Mouse (Mus musculus) CD8-positive naive resting alpha-beta T cell, adult 2 months (primary cell): ENCODE data around the gene Tspan4.

Experiments
- DNase-seq, 2 experiments: peaks; one replicate each; pipeline ENCODE4 v3.0.0; 2022; ENCODE audit warnings: low read depth in 2 of 2, low spot score in 2 of 2

The Tspan4 gene

GRCm38 (mm10) chr7:141501820-141502555 is 26.9 kb downstream of the Tspan4 start:
- DNase-seq, result no peak

DNA sequence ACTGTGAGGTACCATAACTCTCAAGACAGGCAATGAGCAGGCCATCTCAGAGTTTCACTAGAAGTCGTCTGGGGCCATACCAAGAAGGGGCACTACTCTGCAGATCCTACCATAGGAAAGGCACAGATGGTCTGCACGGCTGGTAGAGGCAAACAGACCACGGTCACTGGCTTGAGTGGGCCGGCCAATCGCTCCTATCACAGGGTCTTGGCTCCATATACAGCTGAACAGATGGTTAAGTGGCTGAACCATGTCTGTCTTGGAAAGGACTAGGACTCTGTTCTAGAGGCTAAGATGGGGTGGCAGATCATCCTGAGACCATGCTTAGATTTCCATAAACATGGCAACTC is 27.5 kb downstream of the Tspan4 start:
- DNase-seq, result no peak

DNA sequence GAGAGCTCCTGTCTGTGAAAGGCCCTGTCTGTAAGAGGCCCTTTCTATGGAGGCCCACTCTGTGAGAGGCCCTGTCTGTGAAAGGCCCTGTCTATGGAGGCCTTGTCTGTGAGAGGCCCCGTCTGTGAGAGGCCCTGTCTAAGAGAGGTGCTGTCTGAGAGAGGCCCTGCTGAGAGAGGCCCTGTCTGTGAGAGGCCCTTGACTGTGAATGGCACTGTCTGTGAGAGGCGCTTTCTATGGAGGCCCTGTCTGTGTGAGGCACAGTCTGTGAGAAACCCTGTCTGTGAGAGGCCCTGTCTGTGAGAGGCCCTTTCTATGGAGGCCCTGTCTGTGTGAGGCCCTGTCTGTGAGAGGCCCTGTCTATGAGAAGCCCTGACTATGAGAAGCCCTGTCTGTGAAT is 31.2 kb downstream of the Tspan4 start:
- no peak for DNase-seq

- no peak for DNase-seq
Observed at GRCm38 (mm10) chr7:141508160-141508559, 33.1 kb downstream of the Tspan4 start.

GRCm38 (mm10) chr7:141510196-141510595 is 35.2 kb downstream of the Tspan4 start:
- no peak for DNase-seq

- no peak for DNase-seq
Observed at GRCm38 (mm10) chr7:141510681-141511191, 35.7 kb downstream of the Tspan4 start.

DNA sequence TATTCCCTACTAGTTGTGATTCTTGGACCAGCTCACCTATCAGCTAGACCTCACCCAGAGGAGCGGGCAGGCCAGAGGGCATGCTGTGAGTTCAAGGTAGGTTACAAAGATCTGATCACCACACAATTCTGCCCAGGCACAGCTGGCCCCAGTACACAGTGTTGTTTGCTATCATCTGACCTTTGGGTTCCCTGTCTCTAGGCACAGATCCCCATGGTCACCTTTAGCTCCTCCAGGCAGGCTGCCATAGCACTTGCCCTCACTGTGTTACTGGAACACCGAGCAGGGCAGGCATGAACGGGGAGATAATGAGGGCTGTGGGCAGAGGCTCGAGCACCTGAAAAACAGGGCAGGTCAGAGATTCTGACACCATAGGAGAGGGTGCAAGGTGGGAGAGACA is 42.6 kb downstream of the Tspan4 start:
- DNase-seq, result no peak

DNA sequence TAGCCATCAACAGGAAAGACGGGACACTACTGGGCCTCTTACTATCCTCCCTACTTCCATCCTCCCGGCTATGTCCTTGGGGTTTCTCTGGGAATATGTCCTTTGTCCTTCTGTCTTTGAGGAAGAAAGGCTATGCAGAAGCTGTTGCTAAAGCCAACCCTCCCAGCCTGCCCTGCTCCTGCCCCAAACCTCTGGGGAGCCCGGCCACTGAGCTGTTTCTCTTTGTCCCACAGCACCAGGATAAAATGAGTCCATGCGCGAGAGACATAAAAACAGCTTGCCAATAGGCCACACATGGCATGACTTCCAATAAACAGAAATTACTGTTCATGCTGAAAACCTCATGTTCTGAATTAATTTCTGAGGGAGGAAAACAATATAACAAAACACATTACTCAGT is 43.3 kb downstream of the Tspan4 start:
- no peak for DNase-seq

- DNase-seq, result no peak
Observed at GRCm38 (mm10) chr7:141518926-141519325, 43.9 kb downstream of the Tspan4 start.

- no peak for DNase-seq
Observed at GRCm38 (mm10) chr7:141519795-141520194, 44.8 kb downstream of the Tspan4 start.

DNA sequence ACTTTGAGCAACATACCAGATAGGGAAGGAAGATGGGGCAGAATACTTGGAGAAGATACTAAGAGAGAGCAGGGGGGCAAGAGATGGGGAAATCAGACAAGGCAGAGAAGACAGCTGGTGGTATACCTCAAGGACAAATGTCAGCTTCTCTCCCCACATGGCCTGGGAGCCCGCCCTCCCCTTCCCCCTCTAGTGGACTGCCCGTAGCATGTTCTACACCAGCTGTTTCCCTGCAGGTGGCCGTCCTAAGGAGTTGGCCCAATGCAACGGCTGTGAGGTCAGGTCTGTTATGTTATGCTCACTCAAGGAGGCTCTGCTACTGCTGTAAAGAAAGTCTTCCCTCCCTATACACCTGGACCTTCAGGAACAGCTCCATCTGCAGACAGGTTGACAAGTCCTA is 48.0 kb downstream of the Tspan4 start:
- DNase-seq, result no peak

GRCm38 (mm10) chr7:141524271-141524670 is 49.2 kb downstream of the Tspan4 start:
- DNase-seq, result no peak

GRCm38 (mm10) chr7:141524760-141525579 is 49.9 kb downstream of the Tspan4 start:
- DNase-seq, result peak; percentile 31 to 47

- DNase-seq, result no peak
Observed at GRCm38 (mm10) chr7:141525580-141525925, 50.5 kb downstream of the Tspan4 start.

- no peak for DNase-seq
Observed at GRCm38 (mm10) chr7:141535570-141535969, 60.5 kb downstream of the Tspan4 start.

DNA sequence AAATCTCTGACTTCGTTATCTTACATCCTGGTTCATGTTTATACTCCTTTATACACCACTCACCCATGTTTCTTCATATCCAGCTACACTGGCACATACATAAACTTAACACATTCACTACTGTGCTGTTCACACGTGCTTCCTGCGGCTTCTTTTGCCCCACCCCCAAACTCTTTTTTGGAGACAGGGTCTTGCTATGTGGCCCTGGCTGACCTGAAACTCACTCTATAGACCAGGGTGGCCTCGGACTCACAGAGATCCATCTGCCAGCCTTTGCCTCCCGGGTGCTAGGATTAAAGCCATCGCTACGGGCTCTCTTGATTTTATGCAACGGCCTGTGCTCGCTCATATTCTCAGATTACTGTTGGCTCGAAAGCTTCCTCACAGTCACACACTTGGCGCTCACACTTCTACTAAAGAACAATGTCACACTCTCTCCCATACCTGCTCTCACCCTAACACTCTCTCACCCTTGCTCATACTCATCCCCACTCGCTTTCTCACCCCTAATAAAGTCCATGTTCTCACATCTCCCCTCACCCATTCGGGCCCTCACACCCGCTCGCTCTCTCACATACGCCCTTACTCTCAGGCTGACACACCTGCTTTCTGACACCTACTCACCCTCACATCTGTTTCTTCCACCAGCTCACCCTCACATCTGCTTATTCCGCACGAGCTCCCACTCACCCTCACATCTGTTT is 64.0 kb downstream of the Tspan4 start:
- no peak for DNase-seq

GRCm38 (mm10) chr7:141539556-141540311 is 64.7 kb downstream of the Tspan4 start, which contains the start of gene Chid1:
Chid1 (minus strand) TSS chr7:141539857.
- peak; percentile 96 to 98 for DNase-seq

DNA sequence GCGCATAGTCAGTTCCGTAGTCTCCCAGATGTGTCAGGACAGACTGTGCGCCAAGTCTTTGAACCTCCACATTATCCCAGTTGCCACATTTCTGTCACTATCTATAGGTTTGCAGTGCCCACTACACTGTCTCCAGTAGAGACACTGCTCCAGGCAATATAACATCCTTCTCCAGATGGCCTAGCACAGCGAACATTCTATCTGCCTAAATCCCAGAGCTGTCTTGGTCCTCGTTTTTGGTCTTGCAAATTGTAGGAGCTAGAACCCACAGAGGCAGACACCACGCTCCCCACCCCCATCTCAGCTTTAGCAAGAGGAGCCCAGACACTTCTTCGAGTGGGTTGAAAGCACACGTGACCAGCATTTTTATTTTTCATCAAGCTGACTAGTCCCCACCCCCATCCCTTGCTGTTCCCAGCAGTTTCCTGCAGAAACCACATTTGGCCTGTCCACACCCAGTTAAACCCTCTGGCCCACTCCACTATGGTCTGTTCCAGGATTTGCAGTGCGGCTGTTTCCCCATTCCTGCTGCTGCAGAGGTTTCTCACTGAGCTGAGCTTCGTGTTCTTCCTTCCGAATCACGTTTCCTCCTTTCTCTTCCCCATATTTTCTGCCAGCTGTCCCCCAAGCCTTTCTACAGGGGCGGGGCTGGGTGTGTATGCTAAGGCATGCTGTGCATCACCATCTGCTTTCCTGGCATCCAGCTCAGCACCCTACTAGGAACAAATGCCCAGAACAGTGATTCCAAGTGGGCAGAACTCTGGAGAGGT is 65.5 kb downstream of the Tspan4 start:
- DNase-seq, result no peak

DNA sequence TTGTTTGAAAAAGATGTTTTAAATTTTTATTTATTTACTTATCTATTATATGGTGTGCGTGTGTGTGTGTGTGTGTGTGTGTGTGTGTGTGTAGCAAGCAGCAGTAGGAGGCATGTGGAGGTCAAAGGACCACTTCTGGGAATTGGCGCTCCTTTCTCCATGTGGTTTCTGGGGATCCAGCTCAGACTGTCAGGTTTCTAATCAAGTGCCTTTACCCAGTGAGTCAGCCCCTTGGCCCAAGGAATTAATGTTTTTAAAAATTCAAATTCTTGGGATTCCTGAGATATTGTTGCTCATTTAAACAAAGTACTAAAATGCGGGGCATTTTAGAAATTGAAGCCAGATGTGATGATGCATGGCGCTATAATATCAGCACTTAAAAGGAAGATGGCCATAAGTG is 66.6 kb downstream of the Tspan4 start:
- no peak for DNase-seq

- DNase-seq, result no peak
Observed at GRCm38 (mm10) chr7:141542588-141542987, 67.5 kb downstream of the Tspan4 start.
